Mouse (Mus musculus) liver, embryonic 15.5 days (tissue): ENCODE data around the gene 2010111I01Rik. TPM values are rescaled to one million over a fixed set of nuclear protein-coding genes. Genes with fewer than 3 reads are reported as not detected.

Experiments
- ATAC-seq: fragments of 200-750 bp; cut with Nextera tagmentation; 2 replicates; pipeline ENCODE4 v1.8.0; 2017; ENCODE audit warnings: moderate number of reproducible peaks, mild to moderate bottlenecking, moderate library complexity; ENCODE audit not compliant: insufficient read depth
- H3K27ac ChIP-seq: fragments of 300-500 bp; sonication (generic); replicated peaks from 2 replicates; pipeline ENCODE4 v1.5.1; 2015; ENCODE audit warnings: mild to moderate bottlenecking, inconsistent platforms
- H3K27me3 ChIP-seq: fragments of 300-500 bp; sonication (generic); 2 replicates; pipeline ENCODE4 v1.6.1; 2015; ENCODE audit warnings: mild to moderate bottlenecking, inconsistent platforms
- H3K36me3 ChIP-seq: fragments of 300-500 bp; sonication (generic); replicated peaks from 2 replicates; pipeline ENCODE4 v1.6.1; 2015; ENCODE audit warnings: moderate library complexity, mild to moderate bottlenecking, inconsistent platforms
- H3K4me1 ChIP-seq: fragments of 300-500 bp; sonication (generic); replicated peaks from 2 replicates; pipeline ENCODE4 v1.6.1; 2015; ENCODE audit warnings: inconsistent platforms
- H3K4me2 ChIP-seq: fragments of 300-500 bp; sonication (generic); 2 replicates; pipeline ENCODE4 v1.6.1; 2015; ENCODE audit warnings: moderate library complexity, mild to moderate bottlenecking, inconsistent platforms
- H3K4me3 ChIP-seq: fragments of 300-500 bp; sonication (generic); replicated peaks from 2 replicates; pipeline ENCODE4 v1.5.1; 2015; ENCODE audit warnings: mild to moderate bottlenecking, inconsistent platforms
- H3K9ac ChIP-seq: fragments of 300-500 bp; sonication (generic); 2 replicates; pipeline ENCODE4 v1.6.1; 2015; ENCODE audit warnings: moderate library complexity, mild to moderate bottlenecking, inconsistent platforms
- H3K9me3 ChIP-seq: fragments of 300-500 bp; sonication (generic); replicated peaks from 2 replicates; pipeline ENCODE4 v1.6.1; 2016; ENCODE audit warnings: inconsistent platforms
- WGBS: fragments of 180-500 bp; shearing (Covaris S2); methylation state at CpG from one replicate; pipeline ENCODE4 v1.1.7; 2015; ENCODE audit warnings: mixed read lengths; ENCODE audit not compliant: insufficient replicate concordance; 5-methylcytosine and 5-hydroxymethylcytosine counted together
- polyA plus RNA-seq: library from polyadenylated mRNA; unstranded; fragments of >200 nt; fragmentation: Nextera tagmentation; extraction: Ambion mirVana; gene quantifications from 2 replicates; pipeline ENCODE4 v1.2.1, GENCODE M21; 2015

Gene 2010111I01Rik
- polyA plus RNA-seq, 1 experiment from 2014 or later, result 14.6 TPM

GRCm38 (mm10) chr13:63272017-63272601 lies 307.4 kb downstream of the 2010111I01Rik start:
- no peaks in the 10 kb centered on the region for H3K9me3 ChIP-seq
- H3K27ac ChIP-seq, result no peak overlapping the region; the same call in 1 of the 2 replicates
- peak overlapping the region; percentile 54 for H3K4me2 ChIP-seq
- peak overlapping the region; percentile 44; the same call in 1 of the 2 replicates for H3K4me3 ChIP-seq
- WGBS, result 22% methylated on average over 16 of the region's 16 CpGs
- H3K36me3 ChIP-seq, result no peaks in the 10 kb centered on the region
- H3K9ac ChIP-seq, result no peak overlapping the region
- peaks cover 22% of the 10 kb centered on the region for H3K4me1 ChIP-seq
- no peak for ATAC-seq
- no peaks in the 10 kb centered on the region for H3K27me3 ChIP-seq

GRCm38 (mm10) chr13:63272602-63273229 lies 308.0 kb downstream of the 2010111I01Rik start:
- WGBS, result 31% methylated on average over 27 of the region's 27 CpGs
- H3K9ac ChIP-seq, result peak overlapping the region; percentile 18; the same call in 1 of the 2 replicates

GRCm38 (mm10) chr13:63273859-63274258 lies 309.2 kb downstream of the 2010111I01Rik start:
- H3K4me3 ChIP-seq, result peak overlapping the region; percentile 20; the same call in 1 of the 2 replicates
- 68% methylated on average over 2 of the region's 2 CpGs for WGBS
- no peak overlapping the region for H3K27ac ChIP-seq
- peak overlapping the region; percentile 48 for H3K4me2 ChIP-seq
- peaks cover 28% of the 10 kb centered on the region for H3K4me1 ChIP-seq
- H3K27me3 ChIP-seq, result no peaks in the 10 kb centered on the region
- no peaks in the 10 kb centered on the region for H3K36me3 ChIP-seq
- no peaks in the 10 kb centered on the region for H3K9me3 ChIP-seq
- no peak overlapping the region for H3K9ac ChIP-seq
- no peak for ATAC-seq

More at GRCm38 (mm10) chr13:63272602-63273229, 308.0 kb downstream of the 2010111I01Rik start:
- H3K9me3 ChIP-seq, result no peaks in the 10 kb centered on the region
- H3K36me3 ChIP-seq, result no peaks in the 10 kb centered on the region
- H3K4me2 ChIP-seq, result peak overlapping the region; percentile 54
- H3K4me1 ChIP-seq, result peaks cover 22% of the 10 kb centered on the region
- H3K27me3 ChIP-seq, result no peaks in the 10 kb centered on the region
- H3K27ac ChIP-seq, result peak overlapping the region; percentile 48; the same call in 1 of the 2 replicates
- peak overlapping the region; percentile 44 for H3K4me3 ChIP-seq
- ATAC-seq, result peak; percentile 88

- no peaks in the 10 kb centered on the region for H3K9me3 ChIP-seq
- H3K27me3 ChIP-seq, result no peaks in the 10 kb centered on the region
- no peaks in the 10 kb centered on the region for H3K36me3 ChIP-seq
- no peak for ATAC-seq
- no peak overlapping the region for H3K4me3 ChIP-seq
- H3K4me2 ChIP-seq, result peak overlapping the region; percentile 48; the same call in 1 of the 2 replicates
- H3K9ac ChIP-seq, result no peak overlapping the region
- H3K4me1 ChIP-seq, result peaks cover 30% of the 10 kb centered on the region
- H3K27ac ChIP-seq, result no peak overlapping the region
- 72% methylated on average over 10 of the region's 10 CpGs for WGBS
Observed at GRCm38 (mm10) chr13:63274488-63275166, 309.9 kb downstream of the 2010111I01Rik start.

GRCm38 (mm10) chr13:63276389-63276788 lies 311.7 kb downstream of the 2010111I01Rik start:
- Histone ChIP-seq H3K9me3 (no peaks in the 10 kb centered on the region), H3K4me3 (no peak overlapping the region), H3K4me1 (peaks cover 30% of the 10 kb centered on the region), H3K36me3 (no peaks in the 10 kb centered on the region), H3K27ac (no peak overlapping the region), H3K9ac (no peak overlapping the region), H3K27me3 (no peaks in the 10 kb centered on the region), H3K4me2 (no peak overlapping the region)
- WGBS, result 54% methylated on average over 4 of the region's 4 CpGs
- ATAC-seq, result no peak

GRCm38 (mm10) chr13:63277316-63277715 lies 312.6 kb downstream of the 2010111I01Rik start:
- Histone ChIP-seq H3K9ac (no peak overlapping the region), H3K27ac (no peak overlapping the region), H3K9me3 (no peaks in the 10 kb centered on the region), H3K4me1 (peaks cover 23% of the 10 kb centered on the region), H3K36me3 (no peaks in the 10 kb centered on the region; the same call in 1 of the 2 replicates), H3K27me3 (no peaks in the 10 kb centered on the region), H3K4me2 (no peak overlapping the region), H3K4me3 (no peak overlapping the region)
- no peak for ATAC-seq
- WGBS, result 52% methylated on average over 5 of the region's 5 CpGs

GRCm38 (mm10) chr13:63278141-63278631 lies 313.5 kb downstream of the 2010111I01Rik start:
- WGBS, result 31% methylated on average over 5 of the region's 5 CpGs
- H3K27ac ChIP-seq, result 0 out of 2 replicates have a peak overlapping the region, but pooled peaks have one; percentile 4
- H3K9ac ChIP-seq, result no peak overlapping the region
- no peaks in the 10 kb centered on the region for H3K9me3 ChIP-seq
- H3K4me3 ChIP-seq, result no peak overlapping the region
- H3K27me3 ChIP-seq, result no peaks in the 10 kb centered on the region
- peaks cover 18% of the 10 kb centered on the region for H3K4me1 ChIP-seq
- H3K4me2 ChIP-seq, result peak overlapping the region; percentile 11; the same call in 1 of the 2 replicates
- no peak for ATAC-seq
- H3K36me3 ChIP-seq, result peaks cover 4% of the 10 kb centered on the region; the same call in 1 of the 2 replicates

GRCm38 (mm10) chr13:63278796-63279475 lies 314.2 kb downstream of the 2010111I01Rik start:
- H3K4me2 ChIP-seq, result 0 out of 2 replicates have a peak overlapping the region, but pooled peaks have one; percentile 11
- H3K9me3 ChIP-seq, result no peaks in the 10 kb centered on the region
- H3K9ac ChIP-seq, result no peak overlapping the region
- 38% methylated on average over 10 of the region's 10 CpGs for WGBS
- H3K27me3 ChIP-seq, result no peaks in the 10 kb centered on the region
- H3K36me3 ChIP-seq, result peaks cover 8% of the 10 kb centered on the region; the same call in 1 of the 2 replicates
- 0 out of 2 replicates have a peak overlapping the region, but pooled peaks have one; percentile 4 for H3K27ac ChIP-seq
- no peak for ATAC-seq
- H3K4me1 ChIP-seq, result peaks cover 18% of the 10 kb centered on the region
- no peak overlapping the region for H3K4me3 ChIP-seq

- Histone ChIP-seq H3K4me2 (no peak overlapping the region), H3K9ac (no peak overlapping the region), H3K4me1 (peaks cover 18% of the 10 kb centered on the region), H3K27me3 (no peaks in the 10 kb centered on the region), H3K4me3 (no peak overlapping the region), H3K9me3 (no peaks in the 10 kb centered on the region), H3K36me3 (peaks cover 9% of the 10 kb centered on the region; the same call in 1 of the 2 replicates), H3K27ac (no peak overlapping the region)
- WGBS, result 66% methylated on average over 8 of the region's 8 CpGs
- no peak for ATAC-seq
Observed at GRCm38 (mm10) chr13:63279807-63280206, 315.1 kb downstream of the 2010111I01Rik start.

- H3K4me1 ChIP-seq, result peaks cover 18% of the 10 kb centered on the region
- H3K4me3 ChIP-seq, result no peak overlapping the region
- H3K36me3 ChIP-seq, result peaks cover 12% of the 10 kb centered on the region; the same call in 1 of the 2 replicates
- no peak overlapping the region for H3K27ac ChIP-seq
- no peak overlapping the region for H3K4me2 ChIP-seq
- no peak overlapping the region for H3K9ac ChIP-seq
- WGBS, result 66% methylated on average over 3 of the region's 3 CpGs
- no peaks in the 10 kb centered on the region for H3K9me3 ChIP-seq
- ATAC-seq, result no peak
- no peaks in the 10 kb centered on the region for H3K27me3 ChIP-seq
Observed at GRCm38 (mm10) chr13:63280344-63280743, 315.7 kb downstream of the 2010111I01Rik start.
